Mouse (Mus musculus) C2C12 (cell line): ENCODE measurements around the gene A3galt2. TPM values are rescaled to one million over a fixed set of nuclear protein-coding genes. Genes with fewer than 3 reads are reported as not detected.

Experiments
- H3K27me3 ChIP-seq: one replicate; pipeline ENCODE4 v1.6.1; 2011; ENCODE audit not compliant: control insufficient read depth, insufficient read depth, insufficient read length
- H3K36me3 ChIP-seq: one replicate; pipeline ENCODE4 v1.6.1; 2011; ENCODE audit not compliant: control insufficient read depth, insufficient read depth
- H3K4me3 ChIP-seq: one replicate; pipeline ENCODE4 v1.5.1; 2011; ENCODE audit warnings: mild to moderate bottlenecking, control low read depth; ENCODE audit not compliant: poor library complexity, insufficient read depth, severe bottlenecking
- H3K79me2 ChIP-seq: one replicate; pipeline ENCODE4 v1.6.1; 2011; ENCODE audit not compliant: control insufficient read depth, insufficient read depth
- H3K79me3 ChIP-seq: one replicate; pipeline ENCODE4 v1.6.1; 2011; ENCODE audit warnings: low read depth, control low read depth
- H3ac ChIP-seq: one replicate; pipeline ENCODE3; 2011; ENCODE audit warnings: low read depth; ENCODE audit not compliant: control insufficient read depth, insufficient read length
- CEBPB ChIP-seq: IDR thresholded peaks from one replicate; pipeline ENCODE4 v1.6.1; 2011; ENCODE audit warnings: low read depth, mild to moderate bottlenecking, control low read depth, moderate library complexity
- CTCF ChIP-seq: IDR thresholded peaks from one replicate; pipeline ENCODE4 v1.5.1; 2011; ENCODE audit not compliant: control insufficient read depth, insufficient read depth, insufficient read length
- FOSL1 ChIP-seq: IDR thresholded peaks from one replicate; pipeline ENCODE4 v1.8.0; 2011; ENCODE audit warnings: mild to moderate bottlenecking, low read length; ENCODE audit not compliant: poor library complexity, insufficient read depth, severe bottlenecking
- MAX ChIP-seq: IDR thresholded peaks from one replicate; pipeline ENCODE4 v1.6.1; 2011; ENCODE audit warnings: mild to moderate bottlenecking, control low read depth
- MYOD1 ChIP-seq: IDR thresholded peaks from one replicate; pipeline ENCODE4 v1.6.1; 2011; ENCODE audit warnings: low read depth; ENCODE audit not compliant: control insufficient read depth, insufficient read length
- MYOG ChIP-seq: IDR thresholded peaks from one replicate; pipeline ENCODE4 v1.6.1; 2011; ENCODE audit not compliant: control insufficient read depth, insufficient read length; ENCODE audit errors: extremely low read depth
- USF1 ChIP-seq: IDR thresholded peaks from one replicate; pipeline ENCODE4 v1.6.1; 2011; ENCODE audit warnings: low read depth, mild to moderate bottlenecking, control low read depth, moderate library complexity
- polyA plus RNA-seq: library from polyadenylated mRNA; unstranded; fragments of >200 nt; fragmentation: generic; extraction: Trizol; gene quantifications from one replicate; pipeline ENCODE4 v1.2.1, GENCODE M21; 2012; ENCODE audit warnings: missing spikeins

The A3galt2 gene
- polyA plus RNA-seq, 1 experiment, result 0.15 TPM

GRCm38 (mm10) chr4:128788108-128788507, 32.9 kb downstream of the A3galt2 start:
- Histone ChIP-seq H3K36me3 (no peaks in the 10 kb centered on the region), H3K27me3 (no peaks in the 10 kb centered on the region), H3ac (no peak overlapping the region), H3K79me2 (no peaks in the 10 kb centered on the region), H3K4me3 (no peak overlapping the region), H3K79me3 (no peaks in the 10 kb centered on the region)
- TF ChIP-seq CTCF (no peak), MYOD1 (no peak), MAX (no peak), MYOG (no peak), CEBPB (no peak), FOSL1 (no peak), USF1 (no peak)

DNA sequence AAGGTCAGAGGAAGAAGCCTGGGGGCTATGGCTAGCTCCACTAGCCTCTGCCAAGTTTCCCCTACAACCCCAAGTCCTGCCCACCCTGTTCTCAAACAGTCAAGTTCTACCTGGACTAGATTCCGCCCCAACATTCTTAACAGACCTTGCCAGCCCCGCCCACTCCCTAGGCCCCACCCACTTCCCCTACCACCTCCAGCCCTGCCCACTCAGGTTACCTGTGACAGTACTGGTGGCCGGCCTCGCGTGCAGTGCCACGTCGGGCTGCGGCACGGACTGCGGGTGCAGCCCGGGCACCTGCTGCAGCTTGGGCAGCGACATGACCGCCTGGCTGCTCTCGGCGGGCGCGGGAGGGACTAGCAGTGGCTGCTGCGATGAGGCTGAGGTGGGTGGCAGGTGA, 34.5 kb downstream of the A3galt2 start:
- H3K36me3 ChIP-seq, result no peaks in the 10 kb centered on the region
- no peaks in the 10 kb centered on the region for H3K79me2 ChIP-seq
- H3K4me3 ChIP-seq, result no peak overlapping the region
- TF ChIP-seq MAX, result no peak
- no peak for TF ChIP-seq USF1
- TF ChIP-seq CTCF, result no peak
- TF ChIP-seq FOSL1, result no peak
- no peak for TF ChIP-seq CEBPB
- TF ChIP-seq MYOD1, result no peak
- TF ChIP-seq MYOG, result no peak
- H3K27me3 ChIP-seq, result no peaks in the 10 kb centered on the region
- no peaks in the 10 kb centered on the region for H3K79me3 ChIP-seq
- H3ac ChIP-seq, result no peak overlapping the region

DNA sequence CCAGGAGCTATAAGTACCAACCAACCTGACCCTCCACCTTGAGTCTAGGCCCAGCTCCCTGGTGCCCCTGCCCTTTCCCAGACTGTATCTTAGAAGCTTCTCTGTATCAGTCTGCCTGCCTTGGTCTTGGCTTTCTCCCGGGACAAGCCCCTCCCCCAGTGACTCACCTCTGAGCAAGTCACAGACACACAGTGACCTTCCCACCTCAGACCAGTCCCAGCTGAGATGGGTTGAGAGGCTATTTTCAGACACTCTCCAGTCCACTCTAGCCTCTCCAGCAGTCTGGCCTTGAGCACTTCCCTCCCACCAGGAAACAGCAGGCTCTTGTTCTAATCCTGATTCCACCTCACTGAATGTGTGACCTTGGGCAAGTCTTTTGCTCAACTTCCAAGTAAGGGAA, 38.5 kb downstream of the A3galt2 start:
- TF ChIP-seq MAX (no peak), CTCF (no peak), CEBPB (no peak), FOSL1 (no peak), USF1 (no peak), MYOG (no peak), MYOD1 (no peak)
- Histone ChIP-seq H3ac (no peak overlapping the region), H3K27me3 (no peaks in the 10 kb centered on the region), H3K79me2 (no peaks in the 10 kb centered on the region), H3K36me3 (no peaks in the 10 kb centered on the region), H3K4me3 (no peak overlapping the region), H3K79me3 (no peaks in the 10 kb centered on the region)

DNA sequence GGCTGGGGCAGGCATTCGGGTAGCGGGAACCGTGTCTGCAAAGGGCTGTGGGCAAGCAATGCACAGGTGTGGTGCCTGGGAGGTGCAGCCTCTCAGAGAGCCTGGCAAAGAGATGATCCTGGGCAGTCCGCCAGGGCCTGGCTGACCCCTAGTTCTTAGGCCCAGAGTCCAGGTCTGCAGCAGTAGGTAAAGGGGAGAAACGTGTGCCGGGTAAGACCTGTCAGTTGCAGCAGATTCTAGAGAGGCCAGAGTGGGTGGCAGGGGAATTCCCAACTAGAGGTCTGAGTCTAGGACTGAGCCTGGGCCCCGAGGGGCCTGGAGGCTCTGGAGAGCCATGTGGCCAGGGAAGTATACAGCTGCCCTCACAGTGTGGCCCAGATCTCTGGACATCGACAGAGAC, 39.0 kb downstream of the A3galt2 start:
- H3K79me2 ChIP-seq, result no peaks in the 10 kb centered on the region
- no peak overlapping the region for H3ac ChIP-seq
- no peaks in the 10 kb centered on the region for H3K27me3 ChIP-seq
- no peaks in the 10 kb centered on the region for H3K36me3 ChIP-seq
- H3K79me3 ChIP-seq, result no peaks in the 10 kb centered on the region
- no peak overlapping the region for H3K4me3 ChIP-seq
- TF ChIP-seq CTCF (no peak), MYOG (no peak), FOSL1 (no peak), MYOD1 (no peak), MAX (no peak), CEBPB (no peak), USF1 (no peak)

GRCm38 (mm10) chr4:128795596-128795995, 40.4 kb downstream of the A3galt2 start:
- H3K79me2 ChIP-seq, result no peaks in the 10 kb centered on the region

GRCm38 (mm10) chr4:128796788-128797187, 41.6 kb downstream of the A3galt2 start:
- Histone ChIP-seq H3K79me2 (no peaks in the 10 kb centered on the region), H3K4me3 (no peak overlapping the region), H3K36me3 (no peaks in the 10 kb centered on the region), H3K79me3 (no peaks in the 10 kb centered on the region), H3ac (no peak overlapping the region), H3K27me3 (no peaks in the 10 kb centered on the region)
- TF ChIP-seq USF1 (no peak), CEBPB (no peak), MYOD1 (no peak), MAX (no peak), MYOG (no peak), CTCF (no peak), FOSL1 (no peak)

More at GRCm38 (mm10) chr4:128795596-128795995, 40.4 kb downstream of the A3galt2 start:
- Histone ChIP-seq H3K79me3 (no peaks in the 10 kb centered on the region), H3K4me3 (no peak overlapping the region), H3K36me3 (no peaks in the 10 kb centered on the region), H3K27me3 (no peaks in the 10 kb centered on the region), H3ac (no peak overlapping the region)
- TF ChIP-seq MAX (no peak), USF1 (no peak), MYOG (no peak), CEBPB (no peak)
